In genomic region chr16:34172572-34173181, GRCm38 (mm10) we compare ENCODE assay signal across 17 mouse cellular contexts.
DNase-seq lines count a peak whose midpoint lies in the region; ATAC-seq and TF ChIP-seq lines count a peak whose summit lies in the region.
"Had no signal": no experiment of that assay in that cellular context is flagged by ENCODE, and none has a peak within 500 bp of the region (broad histone marks: within the 10 kb centered on the region; RNA-seq: fewer than 3 reads in every experiment).

No protein-coding gene starts in this region.

- no peak for TF ChIP-seq POLR2A in lung, adult 2 months (IDR thresholded peaks at IDR 0.05; ENCODE audit: borderline replicate concordance, extremely low read depth, low read depth, low read length)

- TF ChIP-seq CTCF in lung, adult 2 months (IDR thresholded peaks at IDR 0.05; ENCODE audit: insufficient read depth, low read length): no peak

- H3K4me1 ChIP-seq in forebrain, embryonic 16.5 days (replicated peaks; ENCODE audit: control insufficient read depth, insufficient read depth, low read length): peaks cover 2% of the 10 kb centered on the region; the same call in 1 of the 2 replicates
- peaks cover under 1% of the 10 kb centered on the region for H3K4me1 ChIP-seq in forebrain, embryonic 13.5 days
- H3K4me1 ChIP-seq in lung, adult 2 months (ENCODE audit: control insufficient read depth, insufficient read depth, low read length): no peaks in the 10 kb centered on the region
- H3K4me1 ChIP-seq: lung, embryonic 15.5 days; neural tube, embryonic 15.5 days had no signal

- no peaks in the 10 kb centered on the region for H3K9me3 ChIP-seq in forebrain, embryonic 16.5 days (ENCODE audit: control insufficient read depth, low read length)
- H3K9me3 ChIP-seq in forebrain, embryonic 13.5 days (replicated peaks): no peaks in the 10 kb centered on the region
- H3K9me3 ChIP-seq: lung, embryonic 15.5 days; neural tube, embryonic 15.5 days had no signal

- no peaks in the 10 kb centered on the region for H3K27me3 ChIP-seq in forebrain, embryonic 16.5 days (replicated peaks; ENCODE audit: control insufficient read depth, insufficient read depth, low read length)
- H3K27me3 ChIP-seq in forebrain, embryonic 13.5 days: no peaks in the 10 kb centered on the region
- H3K27me3 ChIP-seq: lung, embryonic 15.5 days; neural tube, embryonic 15.5 days had no signal

- H3K4me3 ChIP-seq in forebrain, embryonic 16.5 days (replicated peaks; ENCODE audit: low read length): no peak overlapping the region
- H3K4me3 ChIP-seq in forebrain, embryonic 13.5 days: no peak overlapping the region
- H3K4me3 ChIP-seq in lung, adult 2 months (replicated peaks; ENCODE audit: extremely low read depth, low read depth, low read length): no peak overlapping the region
- H3K4me3 ChIP-seq: lung, embryonic 15.5 days; neural tube, embryonic 15.5 days had no signal

- peak overlapping the region; percentile 12; the same call in 1 of the 2 replicates for H3K27ac ChIP-seq in forebrain, embryonic 16.5 days (ENCODE audit: low read length)
- H3K27ac ChIP-seq in forebrain, embryonic 13.5 days: no peak overlapping the region
- H3K27ac ChIP-seq: hindbrain, embryonic 14.5 days; lung, embryonic 15.5 days; neural tube, embryonic 15.5 days had no signal

- no peak overlapping the region for H3K9ac ChIP-seq in forebrain, embryonic 16.5 days (replicated peaks; ENCODE audit: low read depth, low read length)
- no peak overlapping the region for H3K9ac ChIP-seq in forebrain, embryonic 13.5 days
- H3K9ac ChIP-seq: hindbrain, embryonic 14.5 days; lung, embryonic 15.5 days; neural tube, embryonic 15.5 days had no signal

- H3K36me3 ChIP-seq in forebrain, embryonic 16.5 days (ENCODE audit: control insufficient read depth, insufficient read depth): peaks cover 45% of the 10 kb centered on the region
- H3K36me3 ChIP-seq in forebrain, embryonic 13.5 days (ENCODE audit: poor library complexity, severe bottlenecking): peaks cover 91% of the 10 kb centered on the region
- H3K36me3 ChIP-seq: lung, embryonic 15.5 days had no signal

- 81% methylated on average over 11 of the region's 11 CpGs for WGBS in forebrain, embryonic 16.5 days
- WGBS in forebrain, embryonic 13.5 days: 91% methylated on average over 11 of the region's 11 CpGs
- 87% methylated on average over 11 of the region's 11 CpGs for WGBS in lung, adult 2 months

- ATAC-seq in forebrain, embryonic 16.5 days: peak; percentile 19; the same call in 1 of the 2 replicates
- ATAC-seq in forebrain, embryonic 13.5 days: no peak; the same call in 1 of the 2 replicates
- ATAC-seq in monocyte, adult 5-6 weeks (replicated peaks; ENCODE audit: insufficient number of reproducible peaks, low FRiP score, low TSS enrichment, poor library complexity, severe bottlenecking): no peak
- ATAC-seq: intestine, postnatal 0 days had no signal

- peak; percentile 77 for DNase-seq in layer of hippocampus, adult 11-12 months (ENCODE audit: low spot score)
- peak; percentile 49 to 75 for DNase-seq in left cerebral cortex, adult 18-20 months (ENCODE audit: low spot score in 2 of 2)
- peak; percentile 71 for DNase-seq in right cerebral cortex, postnatal 25 days
- no peak for DNase-seq in lung, adult 2 months
- no peak for DNase-seq in lung, postnatal 14 days
- DNase-seq: cerebellum, postnatal 14 days; heart, postnatal 10 days; kidney, postnatal 36 days; retina, postnatal 1 day; thymus, adult 2 months had no signal

- no peak overlapping the region for H3K4me2 ChIP-seq in forebrain, embryonic 16.5 days (ENCODE audit: low read length)
- H3K4me2 ChIP-seq in forebrain, embryonic 13.5 days: no peak overlapping the region
- H3K4me2 ChIP-seq: hindbrain, embryonic 14.5 days; lung, embryonic 15.5 days; neural tube, embryonic 15.5 days had no signal

Comparison
In these comparisons a context has a peak if more than half of its experiments do, and no peak if none do; other contexts are left out.
1. DNase-seq: peak in layer of hippocampus, adult 11-12 months (single experiment), left cerebral cortex, adult 18-20 months (2 of 2) and right cerebral cortex, postnatal 25 days (single experiment); none in lung, adult 2 months (single experiment) and lung, postnatal 14 days (single experiment).